Mouse (Mus musculus): ENCODE data around the gene Stambpl1.
"Not testable (repeated sequence)": the region's sequence is repeated elsewhere in the genome, so short reads cannot be mapped to it uniquely, and the experiment has no call there.

Stambpl1 gene

DNA sequence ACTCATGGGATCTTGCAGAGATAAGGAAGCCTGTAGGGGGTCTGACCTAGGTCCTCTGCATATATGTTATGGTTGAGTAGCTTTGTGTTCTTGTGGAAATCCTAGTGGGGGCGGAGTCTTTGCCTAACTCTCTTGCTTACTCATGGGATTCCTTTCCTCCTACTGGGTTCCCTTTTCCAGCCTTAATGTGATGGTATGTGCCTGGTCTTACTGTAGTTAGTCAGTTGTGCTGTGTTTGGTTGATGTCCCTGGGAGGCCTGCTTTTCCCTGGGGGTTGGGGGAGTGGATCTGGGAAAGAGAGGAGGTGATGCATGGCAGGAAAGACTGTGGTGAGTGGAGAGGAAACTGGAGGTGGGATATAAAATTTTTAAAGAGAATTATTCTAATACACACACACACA, 6.0 kb downstream of the Stambpl1 start:
- DNase-seq (ENCODE audit: extremely low spot score, low read depth, low spot score) = no peak

DNA sequence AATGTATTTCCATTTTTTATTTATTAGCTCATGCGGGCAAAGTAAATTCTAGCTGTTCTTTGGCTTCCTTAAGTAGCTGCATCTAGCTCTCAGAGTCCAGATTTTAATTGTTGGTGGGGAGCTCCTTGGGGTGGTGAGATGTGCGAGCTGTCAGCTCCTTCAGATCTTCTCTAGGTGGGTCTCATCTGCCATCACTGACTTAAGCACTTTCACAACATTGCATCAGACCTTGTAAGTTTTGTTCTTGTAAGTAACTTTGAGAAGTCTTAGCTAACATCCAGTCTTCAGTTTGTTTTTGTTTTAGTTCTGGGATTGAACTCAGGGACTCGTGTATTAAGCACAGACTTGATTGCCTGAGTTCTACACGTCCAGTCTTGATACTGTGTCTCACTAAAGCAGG, 6.9 kb downstream of the Stambpl1 start:
- DNase-seq (ENCODE audit: extremely low spot score, low read depth, low spot score) = no peak

DNA sequence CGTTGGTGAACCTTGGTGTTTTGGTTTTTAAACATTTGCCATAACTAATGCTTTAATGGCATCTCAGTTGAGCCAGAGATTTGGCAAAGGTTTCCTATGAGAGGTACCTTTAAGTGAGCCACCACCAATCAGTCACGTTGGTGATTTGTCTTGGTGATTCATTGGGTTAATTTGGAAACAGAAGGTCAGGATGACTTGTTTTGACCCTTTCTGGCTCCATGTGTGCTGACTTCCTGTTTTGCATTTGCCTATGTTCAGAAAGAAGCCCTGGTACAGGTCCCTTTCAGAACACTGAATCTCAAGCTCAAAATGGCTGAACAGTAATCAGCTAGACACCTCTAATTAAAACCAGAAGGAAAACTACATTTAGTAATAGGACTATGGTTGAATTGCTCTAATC, 7.5 kb downstream of the Stambpl1 start:
- peak; percentile 3 for DNase-seq (ENCODE audit: extremely low spot score, low read depth, low spot score)

DNA sequence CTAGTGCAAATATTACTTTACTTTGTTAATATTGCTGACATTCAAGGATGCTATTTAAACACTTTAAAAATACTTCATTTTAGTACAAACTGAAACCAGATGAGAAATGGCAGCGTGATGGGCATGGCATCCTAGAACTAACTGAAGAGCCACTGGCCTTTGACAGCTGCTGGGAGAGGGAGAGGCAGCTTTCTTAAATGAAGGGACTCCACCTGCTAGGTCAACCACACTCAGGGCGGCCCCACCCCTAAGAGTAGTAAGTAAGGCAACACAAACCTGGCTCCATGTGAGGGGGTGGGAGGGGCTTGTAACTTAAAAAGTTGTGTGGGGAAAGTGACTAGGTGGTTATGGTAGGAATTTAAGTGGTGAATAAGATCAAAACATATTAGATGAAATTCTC, 10.6 kb downstream of the Stambpl1 start:
- DNase-seq (ENCODE audit: extremely low spot score, low read depth, low spot score) = no peak

DNA sequence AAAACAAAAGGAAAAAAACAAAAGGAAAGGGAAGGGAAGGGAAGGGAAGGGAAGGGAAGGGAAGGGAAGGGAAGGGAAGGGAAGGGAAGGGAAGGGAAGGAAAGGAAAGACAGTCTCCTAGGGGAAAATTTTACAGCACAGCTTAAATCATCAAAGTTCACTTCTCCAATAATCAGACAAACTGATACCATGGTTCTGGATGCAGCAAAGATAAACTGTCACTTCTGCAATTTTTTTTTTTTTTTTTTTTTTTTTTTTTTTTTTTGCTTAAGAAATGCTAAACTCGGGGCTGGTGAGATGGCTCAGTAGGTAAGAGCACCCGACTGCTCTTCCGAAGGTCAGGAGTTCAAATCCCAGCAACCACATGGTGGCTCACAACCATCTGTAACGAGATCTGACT, 14.1 kb downstream of the Stambpl1 start:
- not testable (repeated sequence) for DNase-seq (ENCODE audit: extremely low spot score, low read depth, low spot score)

DNA sequence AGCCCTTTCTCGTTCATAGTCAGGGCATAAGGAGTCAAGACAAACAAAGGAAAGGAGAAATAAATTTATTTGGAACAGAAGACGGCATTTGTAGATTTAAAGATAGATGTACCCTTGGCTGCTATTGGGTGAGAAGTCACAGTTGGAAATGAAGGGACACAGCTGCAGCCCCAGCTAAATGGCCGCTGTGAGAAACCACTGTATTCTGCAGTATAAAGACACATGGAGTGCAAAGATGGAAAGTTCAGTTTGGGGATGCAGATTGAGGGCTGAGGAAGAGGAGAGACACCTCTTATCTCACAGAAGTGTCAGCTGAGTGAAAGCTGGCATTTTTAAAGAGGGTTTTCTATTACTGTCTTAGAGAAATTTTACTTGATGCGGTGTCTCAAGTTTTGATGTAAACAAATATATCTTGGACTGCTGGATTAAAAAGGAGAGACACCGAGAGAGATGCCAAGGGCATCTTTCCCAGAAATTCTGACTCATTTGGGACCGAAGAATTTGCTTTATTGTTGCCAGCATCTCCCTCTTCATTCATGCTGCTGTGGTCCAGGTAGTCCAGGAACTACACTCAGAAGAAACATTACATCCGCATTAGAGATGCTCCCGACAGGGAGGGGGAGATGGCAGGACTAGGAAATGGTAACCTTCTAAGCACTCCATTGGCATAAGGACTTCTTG, 14.9 kb downstream of the Stambpl1 start:
- DNase-seq (ENCODE audit: extremely low spot score, low read depth, low spot score) = no peak

DNA sequence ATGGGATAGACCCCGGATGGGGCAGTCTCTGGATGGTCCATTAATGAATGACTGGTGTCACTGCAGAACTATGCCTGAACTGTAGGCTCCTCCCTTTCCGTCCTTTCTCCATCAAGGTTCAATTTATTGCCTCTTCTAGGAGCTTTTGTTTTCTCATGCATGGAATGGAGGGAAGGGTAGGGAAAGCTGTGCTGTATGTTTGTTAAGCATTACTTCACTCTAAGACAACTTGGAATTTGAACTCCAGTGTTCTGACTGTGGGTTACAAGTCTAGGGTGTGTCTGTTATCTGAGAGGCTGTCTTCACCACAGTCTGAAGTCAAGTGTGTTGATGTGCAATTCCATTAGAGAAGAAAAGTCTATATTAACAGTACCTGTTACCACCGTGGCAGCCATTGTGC, 17.0 kb downstream of the Stambpl1 start:
- DNase-seq (ENCODE audit: extremely low spot score, low read depth, low spot score) = no peak

DNA sequence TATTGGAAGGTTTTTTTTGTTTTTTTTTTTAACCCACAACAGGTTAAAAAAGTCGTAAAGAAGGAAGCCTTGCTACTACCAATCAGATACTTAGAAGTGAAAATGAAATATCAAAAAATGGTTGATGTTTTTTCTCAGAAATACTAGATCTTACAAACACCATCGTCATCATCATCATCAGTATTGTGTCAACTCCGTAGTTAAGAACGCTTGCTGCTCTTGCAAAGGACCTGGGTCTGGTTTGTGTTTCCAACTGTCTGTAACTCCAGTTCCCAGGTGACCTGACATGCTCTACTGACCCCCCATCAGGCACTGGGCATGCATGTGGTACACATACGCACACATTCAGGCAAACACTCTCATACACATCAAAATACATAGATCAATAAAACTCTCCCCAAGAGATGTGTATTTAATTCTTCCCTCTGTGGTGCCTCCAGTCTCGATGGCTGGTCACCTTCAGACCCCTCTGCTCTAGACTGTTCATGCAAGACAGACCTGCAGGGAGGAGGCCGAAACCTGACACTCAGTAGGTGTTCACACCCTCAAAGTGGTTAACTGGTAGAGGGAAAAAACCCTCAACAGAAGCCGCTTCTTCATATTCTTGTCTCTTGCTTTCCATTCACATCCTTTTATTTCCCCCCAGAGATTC, 18.0 kb downstream of the Stambpl1 start:
- DNase-seq (ENCODE audit: extremely low spot score, low read depth, low spot score) = no peak

DNA sequence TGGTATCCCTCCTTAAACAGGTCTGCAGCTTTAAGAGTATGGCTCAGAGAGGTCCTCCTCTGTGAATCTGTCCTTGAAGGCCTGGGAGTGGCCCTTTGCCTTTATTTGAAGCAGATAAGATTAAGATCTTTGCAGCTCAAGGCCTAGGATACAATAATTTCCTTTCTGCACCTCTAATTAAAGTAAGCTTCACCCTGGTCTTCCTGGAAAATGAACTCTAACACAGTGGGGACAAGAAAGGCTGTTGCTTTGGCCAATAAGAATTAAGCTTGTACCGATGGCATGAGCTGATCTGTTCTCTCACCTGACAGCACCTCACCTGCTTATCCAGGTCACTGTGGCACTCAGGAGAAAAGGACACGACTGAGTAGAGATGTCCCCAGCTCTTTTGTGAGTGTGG, 18.8 kb downstream of the Stambpl1 start:
- no peak for DNase-seq (ENCODE audit: extremely low spot score, low read depth, low spot score)

DNA sequence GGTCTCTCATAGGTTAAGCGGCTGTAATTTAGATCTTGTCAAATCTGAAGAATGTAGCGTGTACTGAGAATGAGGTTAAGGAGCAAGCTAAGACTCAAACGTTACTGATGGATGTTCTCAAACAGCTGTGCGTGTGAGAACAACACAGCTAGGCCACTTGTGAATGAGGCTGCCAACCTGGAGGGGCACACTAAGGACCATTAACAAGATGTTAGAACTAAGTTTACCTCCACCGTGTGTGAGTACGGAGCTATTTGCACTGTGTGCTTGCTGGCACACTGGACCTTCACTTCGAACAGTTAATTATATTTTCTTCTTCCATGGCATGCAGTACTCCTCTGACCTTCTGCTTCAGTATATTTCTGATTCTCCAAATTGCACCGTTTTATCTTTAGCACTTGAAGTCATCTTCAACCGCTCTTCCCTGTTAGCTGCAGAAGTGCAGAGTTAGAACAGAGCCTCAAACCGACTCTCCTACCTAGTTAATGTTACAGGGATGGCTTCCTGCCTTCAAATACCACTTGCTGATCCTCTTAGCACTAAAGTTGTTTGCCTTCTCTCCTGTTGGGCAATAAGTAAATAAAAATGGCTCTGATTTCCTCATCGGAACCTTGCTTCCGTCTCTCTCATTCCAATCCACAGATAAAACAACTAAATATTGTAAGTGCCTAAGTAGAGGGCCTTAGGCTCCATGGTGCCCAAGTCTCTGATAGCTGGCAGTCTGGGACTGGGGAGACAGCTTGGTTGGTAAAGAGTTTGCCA, 20.6 kb downstream of the Stambpl1 start:
- no peak for DNase-seq (ENCODE audit: extremely low spot score, low read depth, low spot score)

DNA sequence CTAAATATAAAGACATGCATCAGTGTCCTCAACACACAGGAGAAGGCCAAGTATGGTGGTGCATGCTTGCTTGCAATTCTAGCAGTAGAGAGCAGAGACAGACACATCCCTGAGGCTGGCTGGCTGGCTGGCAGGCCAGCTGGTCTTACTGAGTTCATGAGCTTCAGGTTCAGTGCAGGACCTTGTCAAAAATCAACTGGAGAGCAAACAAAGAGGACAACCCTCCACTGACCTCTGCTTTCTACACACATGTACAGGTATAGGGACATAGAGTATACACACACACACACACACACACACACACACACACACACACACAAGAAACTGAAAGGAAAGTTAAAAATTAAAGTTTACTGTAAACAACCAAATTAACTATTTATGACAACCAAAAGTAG, 21.2 kb downstream of the Stambpl1 start:
- no peak for DNase-seq (ENCODE audit: extremely low spot score, low read depth, low spot score)

DNA sequence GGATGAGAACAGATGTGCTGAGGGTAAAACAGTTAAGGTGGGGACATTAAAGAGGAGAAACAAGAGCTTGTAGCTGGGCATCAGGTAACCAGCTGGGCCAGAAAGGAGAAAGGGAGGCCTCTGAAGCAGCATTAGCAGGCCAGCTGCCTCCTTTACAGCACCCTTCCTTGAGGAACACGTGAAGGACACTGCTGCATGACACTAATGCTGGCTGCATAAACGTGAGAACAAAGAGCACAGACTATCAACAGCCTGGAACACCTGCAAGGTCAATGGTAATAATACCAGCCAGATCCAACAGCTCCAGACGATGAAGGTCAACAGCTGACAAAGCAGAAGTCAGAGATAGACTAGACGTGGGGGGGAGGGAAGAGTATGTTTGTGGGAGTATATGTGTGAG, 22.1 kb downstream of the Stambpl1 start:
- DNase-seq (ENCODE audit: extremely low spot score, low read depth, low spot score) = no peak

DNA sequence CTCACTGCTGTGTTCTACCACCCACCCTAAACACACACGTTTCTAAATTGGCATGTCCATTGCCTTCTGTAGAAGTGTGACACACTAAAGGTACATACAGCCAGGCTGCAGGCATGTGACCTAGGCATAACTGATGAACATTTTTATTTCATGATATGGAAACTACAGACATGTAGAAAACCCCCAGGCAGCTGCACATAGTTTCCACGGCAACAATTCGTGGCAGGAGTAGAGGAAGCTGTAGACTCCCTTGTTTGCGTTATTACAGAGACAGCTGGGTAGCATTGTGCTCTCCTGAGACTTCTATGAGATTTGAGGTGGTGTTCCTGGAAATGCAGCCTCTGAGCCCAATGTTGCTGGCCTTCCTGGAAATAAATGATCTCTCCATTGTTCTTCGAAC, 24.9 kb downstream of the Stambpl1 start:
- no peak for DNase-seq (ENCODE audit: extremely low spot score, low read depth, low spot score)

DNA sequence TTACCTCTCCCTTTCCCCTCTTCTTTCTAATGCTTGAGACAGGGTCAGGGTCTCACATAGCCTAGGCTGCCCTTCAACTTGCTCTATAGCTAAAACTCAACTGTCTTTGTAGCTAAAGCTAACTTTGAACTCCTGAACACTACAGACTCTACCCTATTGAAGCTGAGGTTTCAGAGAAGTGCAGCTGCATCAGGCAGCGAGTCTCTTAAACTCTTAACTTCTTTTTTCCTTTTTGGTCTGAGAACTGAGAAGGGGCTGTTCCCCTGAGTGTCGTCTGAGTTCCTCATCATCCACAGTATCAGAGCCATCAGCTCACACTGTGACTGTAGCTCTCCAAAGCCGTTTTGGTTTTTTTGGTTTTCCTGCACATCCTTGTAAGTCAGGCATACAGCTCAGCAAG, 25.7 kb downstream of the Stambpl1 start:
- DNase-seq (ENCODE audit: extremely low spot score, low read depth, low spot score) = no peak

DNA sequence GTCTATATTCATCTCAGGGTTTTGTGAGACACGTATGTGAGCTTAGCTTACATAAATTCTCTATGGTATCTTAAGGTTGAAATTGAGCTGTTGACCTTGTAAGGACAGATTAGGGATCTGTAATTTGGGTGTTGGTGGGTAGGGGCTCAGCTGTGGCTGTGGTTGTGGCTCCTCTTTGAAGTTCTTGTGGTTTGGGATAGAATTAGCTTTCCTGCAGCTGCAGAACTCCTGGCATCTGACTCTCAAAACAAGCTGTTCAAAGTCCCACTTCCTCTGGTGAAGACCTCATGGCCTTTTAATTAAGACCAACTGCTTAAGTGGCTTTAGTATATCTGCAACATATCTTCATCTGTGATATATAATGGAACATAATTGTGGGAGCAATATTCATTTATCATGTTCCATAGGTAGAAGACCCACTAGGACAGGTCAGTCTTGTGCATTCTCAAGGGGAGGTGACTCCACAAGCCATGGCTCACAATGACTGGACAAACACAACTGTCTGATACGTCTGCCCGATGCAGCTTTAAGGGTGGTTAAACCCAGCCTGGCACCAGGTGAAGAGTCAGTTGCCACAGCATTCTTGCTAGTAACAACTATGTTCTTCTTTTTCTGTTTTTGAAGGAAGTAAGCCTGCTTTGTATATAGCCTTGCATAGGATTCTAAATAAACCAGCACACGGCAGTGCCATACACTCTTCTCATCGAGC, 27.4 kb downstream of the Stambpl1 start:
- no peak for DNase-seq (ENCODE audit: extremely low spot score, low read depth, low spot score)

DNA sequence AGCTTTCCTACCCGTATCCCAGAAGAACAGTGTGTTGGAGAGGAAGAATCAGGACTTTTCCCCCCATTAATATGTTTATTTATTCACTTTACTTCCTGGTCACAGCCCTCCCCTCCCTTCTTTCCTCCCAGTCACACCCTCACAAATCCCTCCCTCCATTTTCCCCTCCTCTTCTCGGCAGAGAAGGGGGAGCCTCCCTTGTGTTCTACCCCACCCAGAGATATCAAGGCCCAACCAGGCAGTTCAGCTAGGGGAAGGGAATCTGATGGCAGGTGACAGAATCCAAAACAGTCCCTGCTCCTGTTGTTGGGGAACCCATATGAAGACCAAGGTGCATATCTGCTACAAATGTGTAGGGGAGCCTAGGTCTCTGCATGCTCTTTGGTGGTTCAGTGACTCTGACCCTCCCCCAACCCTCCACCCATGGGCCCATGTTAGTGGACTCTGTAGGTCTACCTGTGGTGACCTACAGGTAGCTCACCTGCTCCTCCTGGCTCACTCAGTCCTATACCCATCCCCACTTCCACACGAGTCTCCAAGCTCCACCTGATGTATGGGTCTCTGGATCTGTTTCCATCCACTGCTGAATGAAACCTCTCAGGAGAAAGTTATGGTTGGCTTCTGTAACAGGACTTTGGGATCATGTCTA, 28.8 kb downstream of the Stambpl1 start:
- no peak for DNase-seq (ENCODE audit: extremely low spot score, low read depth, low spot score)

DNA sequence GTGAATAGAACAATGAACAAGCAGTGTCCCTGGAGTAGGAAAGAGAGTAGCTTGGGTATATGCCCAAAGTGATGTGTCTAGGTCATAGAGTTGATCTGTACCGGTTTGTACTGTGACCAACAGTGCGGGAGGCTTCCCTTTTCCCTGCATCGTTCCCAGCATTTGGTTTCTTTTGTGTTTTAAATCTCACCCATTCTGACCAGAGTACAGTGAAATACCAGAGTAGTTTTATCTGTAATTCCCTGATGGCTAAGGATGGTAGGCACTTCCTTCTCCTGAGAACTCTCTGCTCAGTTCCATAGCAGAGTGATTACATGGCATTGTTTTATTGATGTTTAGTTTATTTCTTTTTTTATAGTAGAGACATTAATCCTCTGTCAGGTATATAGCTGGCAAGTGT, 30.8 kb downstream of the Stambpl1 start:
- no peak for DNase-seq (ENCODE audit: extremely low spot score, low read depth, low spot score)

DNA sequence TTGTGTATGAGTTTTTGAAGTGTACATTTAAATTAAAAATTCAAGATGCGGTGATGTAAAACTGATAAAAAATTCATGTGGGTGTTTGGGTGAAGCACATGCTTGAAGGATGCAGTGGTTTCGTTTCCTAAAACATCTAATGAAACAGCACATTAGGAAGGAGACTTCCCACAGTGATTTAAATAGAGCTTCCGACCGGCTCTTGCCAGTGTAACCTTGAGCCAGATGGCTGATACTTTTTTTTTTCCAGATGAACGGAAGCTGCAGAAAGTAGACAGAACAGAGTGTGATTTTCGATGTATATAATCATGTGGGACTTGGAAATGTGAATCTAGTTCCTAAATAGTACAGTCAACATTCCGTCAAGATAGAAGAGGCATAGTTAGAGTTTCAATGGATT, 39.6 kb downstream of the Stambpl1 start:
- no peak for DNase-seq (ENCODE audit: extremely low spot score, low read depth, low spot score)

DNA sequence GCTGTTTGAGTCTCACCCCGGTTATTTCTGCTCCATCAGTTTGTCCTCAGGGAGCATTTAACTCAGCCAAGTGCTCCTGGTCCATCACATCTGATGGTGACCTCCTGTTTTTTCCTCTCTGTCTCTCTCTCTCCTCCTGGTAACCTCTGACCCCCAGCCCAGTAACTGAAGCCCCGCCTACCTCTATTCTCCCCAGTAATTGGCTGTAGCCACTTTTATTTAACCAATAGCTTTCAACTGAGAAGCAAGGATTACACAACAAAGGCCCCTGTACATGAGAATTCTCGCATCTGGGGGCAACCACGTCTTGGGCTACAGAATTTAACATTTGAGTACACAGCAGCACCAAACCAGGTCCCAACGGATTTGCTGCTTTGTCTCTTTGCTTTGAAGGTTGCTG, 40.3 kb downstream of the Stambpl1 start:
- DNase-seq (ENCODE audit: extremely low spot score, low read depth, low spot score) = no peak

DNA sequence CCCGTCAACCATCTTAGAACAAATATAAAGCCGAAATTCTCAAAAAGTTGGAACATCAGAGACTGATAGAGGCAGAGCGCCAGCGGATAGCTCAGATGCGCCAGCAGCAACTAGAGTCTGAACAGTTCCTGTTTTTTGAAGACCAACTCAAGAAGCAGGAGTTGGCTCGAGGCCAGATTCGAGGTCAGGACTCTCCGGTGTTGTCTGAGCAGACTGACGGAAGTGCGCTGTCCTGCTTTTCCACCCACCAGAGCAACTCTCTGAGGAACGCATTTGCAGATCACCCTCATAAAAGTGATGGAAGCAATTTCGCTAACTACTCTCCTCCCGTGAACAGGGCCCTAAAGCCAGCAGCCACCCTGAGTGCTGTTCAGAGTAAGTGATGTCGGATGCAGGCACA, 41.9 kb downstream of the Stambpl1 start:
- no peak for DNase-seq (ENCODE audit: extremely low spot score, low read depth, low spot score)

DNA sequence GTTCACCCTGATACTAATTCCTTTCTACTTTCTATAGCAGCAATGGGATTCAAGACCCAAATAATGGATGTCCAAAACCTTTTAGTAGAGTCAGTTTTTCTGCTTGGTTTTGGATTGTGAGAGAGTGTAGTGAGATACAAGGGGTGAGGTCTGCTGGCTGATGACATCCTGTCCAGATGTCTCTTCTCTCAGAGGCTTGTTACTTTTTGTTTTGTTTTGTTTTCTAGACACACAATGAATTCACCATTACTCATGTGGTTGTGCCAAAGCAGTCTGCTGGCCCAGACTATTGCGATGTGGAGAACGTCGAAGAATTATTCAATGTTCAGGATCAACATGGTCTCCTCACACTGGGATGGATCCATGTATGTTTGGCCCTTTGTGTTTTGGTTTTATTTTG, 44.0 kb downstream of the Stambpl1 start:
- no peak for DNase-seq (ENCODE audit: extremely low spot score, low read depth, low spot score)
